Mouse (Mus musculus): Measurements from ENCODE around the gene Rgs2. TPM values are rescaled to one million over a fixed set of nuclear protein-coding genes. Genes with fewer than 3 reads are reported as not detected.

Rgs2 gene
- 0.49 and 0.79 TPM in 2 replicates for total RNA-seq (2012; rRNA removed)

DNA sequence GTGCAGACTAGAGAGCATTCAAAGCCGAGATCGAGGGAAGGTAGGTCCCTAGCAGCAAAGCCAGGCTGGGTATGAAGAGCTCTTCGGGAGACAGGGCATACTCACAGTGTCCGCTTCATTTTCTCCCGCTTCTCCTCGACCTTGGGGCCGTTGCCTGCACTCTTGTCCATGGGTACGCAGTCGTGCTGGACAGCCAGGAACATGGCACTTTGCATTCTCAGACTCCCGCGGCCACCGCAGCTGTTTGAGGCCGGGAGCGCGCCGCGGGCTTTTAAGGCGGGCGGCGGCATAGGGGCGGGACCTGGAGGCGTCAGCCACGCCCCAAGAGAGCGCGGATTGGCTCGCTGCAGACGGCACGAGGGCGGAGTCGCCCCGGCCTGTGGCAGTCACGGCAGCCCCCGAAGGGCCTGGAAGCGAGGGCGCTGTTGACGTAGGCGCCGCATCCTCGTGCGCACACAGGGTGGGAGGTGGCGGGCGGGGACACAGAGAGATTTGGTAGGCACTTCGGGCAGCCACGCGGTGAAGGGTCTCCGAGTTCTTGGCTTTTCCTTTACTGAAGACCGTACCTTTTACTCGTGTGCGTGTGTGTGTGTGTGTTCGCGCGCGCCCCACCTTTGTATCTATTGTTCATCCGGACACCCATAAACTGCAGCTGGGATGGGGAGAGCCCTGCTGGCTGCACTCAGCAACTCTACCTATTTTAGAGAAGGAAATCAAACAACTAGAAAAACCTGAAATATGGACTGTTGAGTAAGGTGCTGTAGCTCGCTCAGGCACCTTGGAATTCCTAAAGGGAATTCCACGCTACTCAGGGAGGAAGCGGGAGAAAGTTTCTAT lies at the start of gene Rgs2:
Rgs2 (minus strand) TSS at position 258 of the 837 bp plus-strand sequence.
- peak; percentile 70 for DNase-seq (ENCODE audit: low read depth, low spot score)
- H3K4me3 ChIP-seq (ENCODE audit: insufficient read depth in 1 of 2, low read depth in 1 of 2, low read length in 2 of 2, poor library complexity in 1 of 2, severe bottlenecking in 1 of 2) = peak within 1 kb of the TSS; percentile 60 to 68
- no peaks in the 10 kb centered on the region for H3K9me3 ChIP-seq (ENCODE audit: control insufficient read depth, insufficient read depth, low read depth, low read length)
- peak within 1 kb of the TSS; percentile 27 for H3K9ac ChIP-seq (ENCODE audit: insufficient read depth, low read depth, low read length, poor library complexity, severe bottlenecking)
- H3K36me3 ChIP-seq (ENCODE audit: control insufficient read depth, insufficient read depth, low read length, poor library complexity, severe bottlenecking) = no peaks in the 10 kb centered on the region
- no peak within 1 kb of the TSS for H3K27ac ChIP-seq (ENCODE audit: insufficient read depth, low read depth, low read length, poor library complexity, severe bottlenecking)
- no peak for TF ChIP-seq CHD2 (IDR thresholded peaks at IDR 0.05; ENCODE audit: low read depth, low read length)
- H3K4me1 ChIP-seq (ENCODE audit: control insufficient read depth in 2 of 2, insufficient read depth in 2 of 2, low read length in 2 of 2, poor library complexity in 1 of 2) = no peaks in the 10 kb centered on the region
- in situ Hi-C loops (cut with MboI; ENCODE audit: low sequenced_read_pairs in 2 of 2, unreplicated experiment in 2 of 2) = loop anchor here in 1 of 2 experiments (25.0 kb wide), 1 partner anchor 192 kb away; no protein-coding TSS in a partner anchor

DNA sequence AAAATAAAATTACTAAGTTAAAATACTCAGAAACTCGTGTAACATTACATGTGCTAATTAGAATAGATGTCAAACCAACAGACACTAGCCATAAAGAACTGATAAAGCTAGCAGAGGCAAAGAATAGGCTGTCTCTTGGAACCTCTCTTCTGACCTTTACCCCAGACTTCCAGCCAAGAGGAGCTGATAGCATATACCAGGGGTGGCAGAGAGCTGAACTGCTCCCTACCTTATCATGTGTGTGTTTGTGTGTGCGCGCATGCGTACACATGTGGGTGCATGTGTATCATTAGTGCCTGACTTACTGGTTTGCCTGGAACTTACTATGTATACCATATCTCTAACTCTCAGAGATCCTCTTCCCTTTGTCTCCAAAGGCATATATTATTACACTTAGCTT lies 49.4 kb upstream of the Rgs2 start:
- Histone ChIP-seq H3K9me3 (ENCODE audit: control insufficient read depth, insufficient read depth, low read depth, low read length) (no peaks in the 10 kb centered on the region), H3K4me1 (ENCODE audit: control insufficient read depth in 2 of 2, insufficient read depth in 2 of 2, low read length in 2 of 2, poor library complexity in 1 of 2) (no peaks in the 10 kb centered on the region), H3K27ac (ENCODE audit: insufficient read depth, low read depth, low read length, poor library complexity, severe bottlenecking) (no peak overlapping the region), H3K4me3 (ENCODE audit: insufficient read depth in 1 of 2, low read depth in 1 of 2, low read length in 2 of 2, poor library complexity in 1 of 2, severe bottlenecking in 1 of 2) (no peak overlapping the region), H3K36me3 (ENCODE audit: control insufficient read depth, insufficient read depth, low read length, poor library complexity, severe bottlenecking) (no peaks in the 10 kb centered on the region), H3K9ac (ENCODE audit: insufficient read depth, low read depth, low read length, poor library complexity, severe bottlenecking) (no peak overlapping the region)
- TF ChIP-seq CHD2 (IDR thresholded peaks at IDR 0.05; ENCODE audit: low read depth, low read length) (no peak), MAFK (IDR thresholded peaks at IDR 0.05; ENCODE audit: insufficient read depth, low read depth, low read length) (no peak), HCFC1 (IDR thresholded peaks at IDR 0.05; ENCODE audit: borderline replicate concordance, insufficient read depth, low read length) (no peak), ZC3H11A (IDR thresholded peaks at IDR 0.05; ENCODE audit: borderline replicate concordance, low read depth, low read length) (no peak), ZNF384 (IDR thresholded peaks at IDR 0.05; ENCODE audit: low read depth, low read length) (no peak)
- in situ Hi-C loops (cut with MboI; ENCODE audit: low sequenced_read_pairs in 2 of 2, unreplicated experiment in 2 of 2) = no loop called here
- DNase-seq (ENCODE audit: low read depth, low spot score) = no peak

DNA sequence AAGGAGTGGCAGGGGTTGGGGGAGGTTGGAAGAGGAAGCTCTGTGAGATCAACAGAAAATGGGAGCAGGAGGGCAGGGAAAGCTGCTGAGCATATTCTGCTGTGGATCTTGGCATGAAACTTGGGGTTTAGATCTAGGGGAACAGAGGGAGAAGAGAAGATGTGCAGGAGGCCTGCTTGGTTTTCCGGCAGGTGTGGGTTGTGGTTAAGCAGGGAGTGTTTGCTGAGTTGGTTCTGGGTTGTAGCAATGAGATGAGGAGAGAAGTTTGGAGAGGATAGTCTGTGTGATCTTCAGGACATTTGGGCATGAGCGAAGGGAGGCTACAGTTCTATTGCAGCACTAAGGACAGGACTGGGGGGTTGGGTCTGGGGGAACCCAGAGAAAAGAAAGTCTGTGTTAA lies 37.9 kb upstream of the Rgs2 start:
- no peak for DNase-seq (ENCODE audit: low read depth, low spot score)
- no peaks in the 10 kb centered on the region for H3K9me3 ChIP-seq (ENCODE audit: control insufficient read depth, insufficient read depth, low read depth, low read length)
- TF ChIP-seq HCFC1 (IDR thresholded peaks at IDR 0.05; ENCODE audit: borderline replicate concordance, insufficient read depth, low read length) (no peak), CHD2 (IDR thresholded peaks at IDR 0.05; ENCODE audit: low read depth, low read length) (no peak), MAFK (IDR thresholded peaks at IDR 0.05; ENCODE audit: insufficient read depth, low read depth, low read length) (no peak), ZNF384 (IDR thresholded peaks at IDR 0.05; ENCODE audit: low read depth, low read length) (no peak), ZC3H11A (IDR thresholded peaks at IDR 0.05; ENCODE audit: borderline replicate concordance, low read depth, low read length) (no peak)
- no peaks in the 10 kb centered on the region for H3K4me1 ChIP-seq (ENCODE audit: control insufficient read depth in 2 of 2, insufficient read depth in 2 of 2, low read length in 2 of 2, poor library complexity in 1 of 2)
- H3K36me3 ChIP-seq (ENCODE audit: control insufficient read depth, insufficient read depth, low read length, poor library complexity, severe bottlenecking) = no peaks in the 10 kb centered on the region
- no peak overlapping the region for H3K27ac ChIP-seq (ENCODE audit: insufficient read depth, low read depth, low read length, poor library complexity, severe bottlenecking)
- no peak overlapping the region for H3K4me3 ChIP-seq (ENCODE audit: insufficient read depth in 1 of 2, low read depth in 1 of 2, low read length in 2 of 2, poor library complexity in 1 of 2, severe bottlenecking in 1 of 2)
- in situ Hi-C loops (cut with MboI; ENCODE audit: low sequenced_read_pairs in 2 of 2, unreplicated experiment in 2 of 2) = no loop called here
- no peak overlapping the region for H3K9ac ChIP-seq (ENCODE audit: insufficient read depth, low read depth, low read length, poor library complexity, severe bottlenecking)

DNA sequence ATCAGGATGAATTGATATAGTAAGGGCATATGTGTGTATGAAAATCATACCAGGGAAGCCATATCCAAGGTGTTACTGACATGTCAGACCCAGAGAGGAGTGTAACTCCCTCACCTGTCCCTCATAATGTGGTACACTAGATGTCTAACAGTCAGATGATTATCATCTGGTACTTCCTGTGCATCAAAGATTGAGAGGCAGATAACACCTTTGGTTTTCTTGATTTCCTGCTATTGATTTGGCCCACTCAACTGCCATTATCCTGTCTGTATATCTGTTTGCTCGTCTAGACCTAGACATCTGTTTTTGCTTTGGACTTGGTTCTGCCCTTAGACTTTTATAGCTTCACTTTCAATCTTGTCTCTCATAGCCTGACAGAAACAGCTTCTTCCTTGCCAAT lies 29.5 kb upstream of the Rgs2 start:
- Histone ChIP-seq H3K9me3 (ENCODE audit: control insufficient read depth, insufficient read depth, low read depth, low read length) (no peaks in the 10 kb centered on the region), H3K4me3 (ENCODE audit: insufficient read depth in 1 of 2, low read depth in 1 of 2, low read length in 2 of 2, poor library complexity in 1 of 2, severe bottlenecking in 1 of 2) (no peak overlapping the region), H3K36me3 (ENCODE audit: control insufficient read depth, insufficient read depth, low read length, poor library complexity, severe bottlenecking) (no peaks in the 10 kb centered on the region), H3K27ac (ENCODE audit: insufficient read depth, low read depth, low read length, poor library complexity, severe bottlenecking) (no peak overlapping the region), H3K4me1 (ENCODE audit: control insufficient read depth in 2 of 2, insufficient read depth in 2 of 2, low read length in 2 of 2, poor library complexity in 1 of 2) (no peaks in the 10 kb centered on the region), H3K9ac (ENCODE audit: insufficient read depth, low read depth, low read length, poor library complexity, severe bottlenecking) (no peak overlapping the region)
- TF ChIP-seq HCFC1 (IDR thresholded peaks at IDR 0.05; ENCODE audit: borderline replicate concordance, insufficient read depth, low read length) (no peak), CHD2 (IDR thresholded peaks at IDR 0.05; ENCODE audit: low read depth, low read length) (no peak), MAFK (IDR thresholded peaks at IDR 0.05; ENCODE audit: insufficient read depth, low read depth, low read length) (no peak), ZNF384 (IDR thresholded peaks at IDR 0.05; ENCODE audit: low read depth, low read length) (no peak), ZC3H11A (IDR thresholded peaks at IDR 0.05; ENCODE audit: borderline replicate concordance, low read depth, low read length) (no peak)
- in situ Hi-C loops (cut with MboI; ENCODE audit: low sequenced_read_pairs in 2 of 2, unreplicated experiment in 2 of 2) = no loop called here
- DNase-seq (ENCODE audit: low read depth, low spot score) = no peak

All from ES-E14 (cell line).